Mouse (Mus musculus): Measurements from ENCODE around the gene Tm9sf3. TPM values are rescaled to one million over a fixed set of nuclear protein-coding genes. Genes with fewer than 3 reads are reported as not detected.

The Tm9sf3 gene
- polyA plus RNA-seq, 1 experiment from 2014 or later = 108 TPM

- Histone ChIP-seq H3K4me3 (ENCODE audit: low read depth, low read length) (no peak overlapping the region), H3K4me1 (replicated peaks; ENCODE audit: control insufficient read depth, insufficient read depth, low read length) (no peaks in the 10 kb centered on the region), H3K9ac (ENCODE audit: low read depth, low read length) (no peak overlapping the region), H3K4me2 (replicated peaks; ENCODE audit: low read depth, low read length) (no peak overlapping the region), H3K27me3 (ENCODE audit: control insufficient read depth, insufficient read depth, low read length) (no peaks in the 10 kb centered on the region), H3K27ac (ENCODE audit: low read depth, low read length) (no peak overlapping the region), H3K9me3 (ENCODE audit: control insufficient read depth, low read length) (no peaks in the 10 kb centered on the region), H3K36me3 (ENCODE audit: control insufficient read depth, insufficient read depth, low read length) (no peaks in the 10 kb centered on the region)
- DNase-seq (ENCODE audit: low spot score) (no peak), ATAC-seq (ENCODE audit: low FRiP score) (no peak)
- WGBS = 94% methylated on average over 5 of the region's 5 CpGs
Measured at GRCm38 (mm10) chr19:41254584-41254983, 9.2 kb downstream of the Tm9sf3 start.

DNA sequence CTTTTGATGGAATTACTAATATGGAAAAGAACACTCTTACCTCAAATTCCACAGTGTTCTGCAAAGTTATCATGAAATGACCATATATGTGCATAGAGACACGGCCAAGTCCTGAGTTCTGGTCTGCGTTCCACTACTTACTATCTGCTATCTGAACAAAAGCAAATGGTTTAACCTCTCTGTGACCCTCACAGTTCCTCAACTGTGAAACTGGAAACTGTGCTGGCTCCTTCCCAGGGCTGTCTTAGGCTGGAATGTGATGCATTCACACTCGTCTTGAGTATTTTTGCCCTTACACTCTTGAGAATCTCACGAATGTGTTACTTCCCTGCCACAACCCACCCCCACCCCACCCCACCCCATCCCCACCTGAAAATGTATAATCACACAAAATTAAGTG is 14.8 kb downstream of the Tm9sf3 start:
- H3K9ac ChIP-seq (ENCODE audit: low read depth, low read length) = no peak overlapping the region
- H3K9me3 ChIP-seq (ENCODE audit: control insufficient read depth, low read length) = no peaks in the 10 kb centered on the region
- no peak overlapping the region for H3K27ac ChIP-seq (ENCODE audit: low read depth, low read length)
- no peaks in the 10 kb centered on the region for H3K4me1 ChIP-seq (replicated peaks; ENCODE audit: control insufficient read depth, insufficient read depth, low read length)
- no peak overlapping the region for H3K4me2 ChIP-seq (replicated peaks; ENCODE audit: low read depth, low read length)
- no peaks in the 10 kb centered on the region; the same call in 1 of the 2 replicates for H3K36me3 ChIP-seq (ENCODE audit: control insufficient read depth, insufficient read depth, low read length)
- DNase-seq (ENCODE audit: low spot score) (no peak), ATAC-seq (ENCODE audit: low FRiP score) (no peak)
- H3K27me3 ChIP-seq (ENCODE audit: control insufficient read depth, insufficient read depth, low read length) = no peaks in the 10 kb centered on the region
- no peak overlapping the region for H3K4me3 ChIP-seq (ENCODE audit: low read depth, low read length)
- WGBS = 79% methylated on average over 4 of the region's 4 CpGs

GRCm38 (mm10) chr19:41248271-41248670 is 15.5 kb downstream of the Tm9sf3 start:
- WGBS = 90% methylated on average over 3 of the region's 3 CpGs
- no peak for ATAC-seq (ENCODE audit: low FRiP score)

GRCm38 (mm10) chr19:41246271-41246670 is 17.5 kb downstream of the Tm9sf3 start:
- Histone ChIP-seq H3K27me3 (ENCODE audit: control insufficient read depth, insufficient read depth, low read length) (no peaks in the 10 kb centered on the region), H3K9me3 (ENCODE audit: control insufficient read depth, low read length) (no peaks in the 10 kb centered on the region), H3K27ac (ENCODE audit: low read depth, low read length) (no peak overlapping the region), H3K4me3 (ENCODE audit: low read depth, low read length) (no peak overlapping the region), H3K9ac (ENCODE audit: low read depth, low read length) (no peak overlapping the region), H3K4me2 (replicated peaks; ENCODE audit: low read depth, low read length) (no peak overlapping the region), H3K36me3 (ENCODE audit: control insufficient read depth, insufficient read depth, low read length) (no peaks in the 10 kb centered on the region; the same call in 1 of the 2 replicates), H3K4me1 (replicated peaks; ENCODE audit: control insufficient read depth, insufficient read depth, low read length) (no peaks in the 10 kb centered on the region)
- DNase-seq (ENCODE audit: low spot score) = no peak
- no peak for ATAC-seq (ENCODE audit: low FRiP score)
- 87% methylated on average over 4 of the region's 4 CpGs for WGBS

More at GRCm38 (mm10) chr19:41248271-41248670, 15.5 kb downstream of the Tm9sf3 start:
- Histone ChIP-seq H3K4me2 (replicated peaks; ENCODE audit: low read depth, low read length) (no peak overlapping the region), H3K9me3 (ENCODE audit: control insufficient read depth, low read length) (no peaks in the 10 kb centered on the region), H3K27me3 (ENCODE audit: control insufficient read depth, insufficient read depth, low read length) (no peaks in the 10 kb centered on the region), H3K4me3 (ENCODE audit: low read depth, low read length) (no peak overlapping the region), H3K36me3 (ENCODE audit: control insufficient read depth, insufficient read depth, low read length) (no peaks in the 10 kb centered on the region; the same call in 1 of the 2 replicates), H3K27ac (ENCODE audit: low read depth, low read length) (no peak overlapping the region), H3K9ac (ENCODE audit: low read depth, low read length) (no peak overlapping the region), H3K4me1 (replicated peaks; ENCODE audit: control insufficient read depth, insufficient read depth, low read length) (no peaks in the 10 kb centered on the region)
- DNase-seq (ENCODE audit: low spot score) = no peak

GRCm38 (mm10) chr19:41244581-41244980 is 19.2 kb downstream of the Tm9sf3 start:
- WGBS = 59% methylated on average over 6 of the region's 6 CpGs

DNA sequence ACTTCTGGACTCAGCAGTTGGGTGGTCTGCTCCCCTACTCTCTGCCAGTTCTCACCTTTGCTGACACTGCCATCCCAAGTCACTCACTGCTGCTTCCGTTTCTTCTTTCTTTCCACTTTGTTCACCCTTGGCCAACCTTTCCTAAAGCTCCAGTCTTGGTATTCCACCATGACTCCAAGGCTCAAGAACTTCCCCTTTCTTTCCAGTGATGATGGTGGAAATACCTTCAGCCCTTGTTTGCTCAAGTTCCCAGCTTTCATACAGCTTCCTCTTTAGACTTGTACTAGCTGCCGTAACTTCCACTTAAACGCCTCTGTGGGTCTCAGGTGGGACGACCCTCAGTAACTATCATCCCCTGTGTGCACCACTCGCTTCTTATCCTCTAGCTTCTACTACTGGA is 21.8 kb downstream of the Tm9sf3 start:
- ATAC-seq (ENCODE audit: low FRiP score) (no peak), DNase-seq (ENCODE audit: low spot score) (no peak)
- 90% methylated on average over 5 of the region's 5 CpGs for WGBS
- no peaks in the 10 kb centered on the region for H3K27me3 ChIP-seq (ENCODE audit: control insufficient read depth, insufficient read depth, low read length)
- no peak overlapping the region for H3K4me2 ChIP-seq (replicated peaks; ENCODE audit: low read depth, low read length)
- no peaks in the 10 kb centered on the region for H3K9me3 ChIP-seq (ENCODE audit: control insufficient read depth, low read length)
- no peaks in the 10 kb centered on the region for H3K36me3 ChIP-seq (ENCODE audit: control insufficient read depth, insufficient read depth, low read length)
- H3K4me3 ChIP-seq (ENCODE audit: low read depth, low read length) = no peak overlapping the region
- no peaks in the 10 kb centered on the region for H3K4me1 ChIP-seq (replicated peaks; ENCODE audit: control insufficient read depth, insufficient read depth, low read length)
- no peak overlapping the region for H3K9ac ChIP-seq (ENCODE audit: low read depth, low read length)
- H3K27ac ChIP-seq (ENCODE audit: low read depth, low read length) = no peak overlapping the region

More at GRCm38 (mm10) chr19:41244581-41244980, 19.2 kb downstream of the Tm9sf3 start:
- no peaks in the 10 kb centered on the region for H3K27me3 ChIP-seq (ENCODE audit: control insufficient read depth, insufficient read depth, low read length)
- H3K4me1 ChIP-seq (replicated peaks; ENCODE audit: control insufficient read depth, insufficient read depth, low read length) = no peaks in the 10 kb centered on the region
- ATAC-seq (ENCODE audit: low FRiP score) (no peak), DNase-seq (ENCODE audit: low spot score) (peak; percentile 79)
- no peaks in the 10 kb centered on the region; the same call in 1 of the 2 replicates for H3K36me3 ChIP-seq (ENCODE audit: control insufficient read depth, insufficient read depth, low read length)
- no peak overlapping the region for H3K4me3 ChIP-seq (ENCODE audit: low read depth, low read length)
- H3K9me3 ChIP-seq (ENCODE audit: control insufficient read depth, low read length) = no peaks in the 10 kb centered on the region
- no peak overlapping the region for H3K27ac ChIP-seq (ENCODE audit: low read depth, low read length)
- no peak overlapping the region for H3K9ac ChIP-seq (ENCODE audit: low read depth, low read length)
- no peak overlapping the region for H3K4me2 ChIP-seq (replicated peaks; ENCODE audit: low read depth, low read length)

- ATAC-seq (ENCODE audit: low FRiP score) (no peak), DNase-seq (ENCODE audit: low spot score) (no peak)
- Histone ChIP-seq H3K36me3 (ENCODE audit: control insufficient read depth, insufficient read depth, low read length) (peaks cover 5% of the 10 kb centered on the region; the same call in 1 of the 2 replicates), H3K27ac (ENCODE audit: low read depth, low read length) (no peak overlapping the region), H3K4me3 (ENCODE audit: low read depth, low read length) (no peak overlapping the region), H3K27me3 (ENCODE audit: control insufficient read depth, insufficient read depth, low read length) (no peaks in the 10 kb centered on the region), H3K4me2 (replicated peaks; ENCODE audit: low read depth, low read length) (no peak overlapping the region), H3K9me3 (ENCODE audit: control insufficient read depth, low read length) (no peaks in the 10 kb centered on the region), H3K4me1 (replicated peaks; ENCODE audit: control insufficient read depth, insufficient read depth, low read length) (no peaks in the 10 kb centered on the region), H3K9ac (ENCODE audit: low read depth, low read length) (no peak overlapping the region)
- 97% methylated on average over 4 of the region's 4 CpGs for WGBS
Measured at GRCm38 (mm10) chr19:41233698-41234097, 30.1 kb downstream of the Tm9sf3 start.

DNA sequence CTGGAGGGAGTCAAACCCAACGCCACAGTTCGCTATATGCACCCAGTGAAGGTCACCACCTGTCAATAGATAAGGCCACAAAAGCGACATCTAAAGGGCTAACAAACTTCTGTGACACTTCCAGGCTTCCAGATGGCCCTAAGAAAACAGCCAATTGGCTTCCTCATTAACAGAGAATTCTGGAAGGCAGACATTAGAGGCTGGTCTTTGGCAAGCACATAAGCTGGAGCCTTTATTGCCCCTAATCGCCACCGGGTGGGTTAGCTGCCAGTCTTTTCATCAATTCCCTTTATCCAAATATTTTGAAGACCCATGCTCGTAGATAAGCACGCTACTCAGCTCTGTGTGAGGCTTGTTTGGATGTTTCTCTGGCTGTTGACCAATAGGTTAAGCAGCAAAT is 55.5 kb downstream of the Tm9sf3 start:
- DNase-seq (ENCODE audit: low spot score) = no peak

GRCm38 (mm10) chr19:41206811-41207344 is 56.9 kb downstream of the Tm9sf3 start, which contains the start of gene Tll2:
Gene Tll2, minus strand, starts transcription at chr19:41206835.
- DNase-seq (ENCODE audit: low spot score) (peak; percentile 78), ATAC-seq (ENCODE audit: low FRiP score) (peak; percentile 94)
- peak within 1 kb of the TSS; percentile 79 for H3K4me2 ChIP-seq (replicated peaks; ENCODE audit: low read depth, low read length)
- peaks cover 12% of the 10 kb centered on the region for H3K27me3 ChIP-seq (ENCODE audit: control insufficient read depth, insufficient read depth, low read length)
- no peaks in the 10 kb centered on the region for H3K9me3 ChIP-seq (ENCODE audit: control insufficient read depth, low read length)
- H3K36me3 ChIP-seq (ENCODE audit: control insufficient read depth, insufficient read depth, low read length) = no peaks in the 10 kb centered on the region
- peak within 1 kb of the TSS; percentile 44 for H3K9ac ChIP-seq (ENCODE audit: low read depth, low read length)
- H3K4me1 ChIP-seq (replicated peaks; ENCODE audit: control insufficient read depth, insufficient read depth, low read length) = peaks cover 12% of the 10 kb centered on the region
- no peak within 1 kb of the TSS for H3K27ac ChIP-seq (ENCODE audit: low read depth, low read length)
- 1% methylated on average over 30 of the region's 32 CpGs for WGBS
- peak within 1 kb of the TSS; percentile 33 for H3K4me3 ChIP-seq (ENCODE audit: low read depth, low read length)

More for the DNA sequence above, 55.5 kb downstream of the Tm9sf3 start:
- Histone ChIP-seq H3K4me1 (replicated peaks; ENCODE audit: control insufficient read depth, insufficient read depth, low read length) (peaks cover 12% of the 10 kb centered on the region), H3K4me2 (replicated peaks; ENCODE audit: low read depth, low read length) (no peak overlapping the region), H3K36me3 (ENCODE audit: control insufficient read depth, insufficient read depth, low read length) (no peaks in the 10 kb centered on the region), H3K9me3 (ENCODE audit: control insufficient read depth, low read length) (no peaks in the 10 kb centered on the region), H3K9ac (ENCODE audit: low read depth, low read length) (no peak overlapping the region), H3K27me3 (ENCODE audit: control insufficient read depth, insufficient read depth, low read length) (peaks cover 12% of the 10 kb centered on the region), H3K27ac (ENCODE audit: low read depth, low read length) (no peak overlapping the region), H3K4me3 (ENCODE audit: low read depth, low read length) (no peak overlapping the region)
- WGBS = 51% methylated on average over 7 of the region's 7 CpGs
- ATAC-seq (ENCODE audit: low FRiP score) = no peak

Measured in hindbrain, embryonic 11.5 days (tissue).